Mouse (Mus musculus) liver, postnatal 0 days (tissue): ENCODE measurements around the gene Jmjd6.

Experiments used
- CTCF ChIP-seq: sonication (generic); IDR thresholded peaks from 2 replicates; pipeline ENCODE4 v1.5.1; 2016; ENCODE audit warnings: antibody characterized with exemption, low read depth
- EP300 ChIP-seq: IDR thresholded peaks from 2 replicates; pipeline ENCODE4 v1.6.1; 2016; ENCODE audit warnings: antibody characterized with exemption, low read depth, mild to moderate bottlenecking

DNA sequence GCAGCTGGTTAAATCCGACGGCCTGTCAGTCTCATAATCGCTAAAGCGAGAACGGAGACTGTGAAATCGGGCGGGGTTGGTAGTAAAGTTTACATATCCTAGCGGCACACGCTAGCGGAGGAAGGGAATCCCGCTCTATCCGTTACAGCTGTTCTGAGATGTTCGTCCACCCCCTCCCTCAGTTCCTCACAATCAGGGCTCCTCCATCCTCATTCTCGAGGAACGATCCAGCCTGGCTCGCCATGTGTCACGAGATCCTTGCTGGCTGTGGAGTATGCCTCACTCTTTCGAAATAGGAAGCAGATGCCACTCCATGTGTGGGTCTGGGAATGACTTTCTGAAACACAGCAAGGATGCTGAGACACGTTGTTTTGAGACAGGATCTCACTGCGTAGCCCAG, 30.7 kb upstream of the Jmjd6 start:
- TF ChIP-seq CTCF (no peak), EP300 (no peak)
